Mouse (Mus musculus) CH12.LX (cell line): ENCODE measurements around the gene Snx3. TPM values are rescaled to one million over a fixed set of nuclear protein-coding genes. Genes with fewer than 3 reads are reported as not detected.

Source experiments
- DNase-seq: peaks from one replicate; pipeline ENCODE4 v3.0.0-alpha.2; 2013; ENCODE audit errors: extremely low read depth
- H3K27ac ChIP-seq: 2 replicates; pipeline ENCODE4 v1.5.1; 2012; ENCODE audit warnings: low read depth, mild to moderate bottlenecking, control low read depth, moderate library complexity; ENCODE audit not compliant: insufficient read depth
- H3K27me3 ChIP-seq: replicated peaks from 2 replicates; pipeline ENCODE3; 2012; ENCODE audit warnings: inconsistent platforms
- H3K36me3 ChIP-seq, 2 experiments: replicated peaks in 1 of 2; 2 replicates each; pipeline versions ENCODE3 to v1.6.1; 2012; ENCODE audit warnings: inconsistent platforms in 1 of 2, low read length in 1 of 2, mild to moderate bottlenecking in 1 of 2, mixed read lengths in 1 of 2, moderate library complexity in 1 of 2; ENCODE audit not compliant: control insufficient read depth in 1 of 2, insufficient read depth in 1 of 2
- H3K4me1 ChIP-seq, 2 experiments: 2 replicates each; pipeline ENCODE4 v1.6.1; 2012; ENCODE audit warnings: inconsistent platforms in 1 of 2, moderate library complexity in 1 of 2; ENCODE audit not compliant: insufficient read depth in 2 of 2, control insufficient read depth in 1 of 2
- H3K4me2 ChIP-seq: 2 replicates; pipeline ENCODE4 v1.6.1; 2012; ENCODE audit warnings: low read depth, mild to moderate bottlenecking, control low read depth; ENCODE audit not compliant: poor library complexity, insufficient read depth, severe bottlenecking
- H3K4me3 ChIP-seq, 3 experiments: fragments of 150-350 bp in 1 of 3; sonication (generic) in 1 of 3; replicated peaks in 1 of 3; 2 replicates each; pipeline versions ENCODE3 to v1.5.1; 2011 to 2012; ENCODE audit warnings: low read depth in 2 of 3, low read length in 2 of 3, mild to moderate bottlenecking in 2 of 3, moderate library complexity in 2 of 3, control low read depth in 1 of 3, improper control_type of control experiment in 1 of 3, inconsistent platforms in 1 of 3, mixed read lengths in 1 of 3; ENCODE audit not compliant: poor library complexity in 1 of 3
- H3K79me2 ChIP-seq: replicated peaks from 2 replicates; pipeline ENCODE4 v1.6.1; 2012; ENCODE audit warnings: mild to moderate bottlenecking, moderate library complexity; ENCODE audit not compliant: control insufficient read depth, poor library complexity, insufficient read depth, severe bottlenecking; ENCODE audit errors: extremely low read depth
- H3K9ac ChIP-seq: 2 replicates; pipeline ENCODE4 v1.6.1; 2012; ENCODE audit warnings: low read depth, mild to moderate bottlenecking, control low read depth, moderate library complexity; ENCODE audit not compliant: insufficient read depth
- H3K9me3 ChIP-seq: replicated peaks from 2 replicates; pipeline ENCODE3; 2012; ENCODE audit warnings: low read length, inconsistent platforms, mixed read lengths
- CHD1 ChIP-seq: IDR thresholded peaks from 2 replicates; pipeline ENCODE4 v1.6.1; 2012; ENCODE audit warnings: low read depth, low read length, improper control_type of control experiment, inconsistent platforms
- CTCF ChIP-seq, 2 experiments: IDR thresholded peaks in 1 of 2; conservative IDR thresholded peaks in 1 of 2; 2 replicates each; pipeline ENCODE4 v1.5.1; 2011 to 2012; ENCODE audit warnings: low read depth in 2 of 2, low read length in 2 of 2, improper control_type of control experiment in 1 of 2, inconsistent platforms in 1 of 2, mild to moderate bottlenecking in 1 of 2, moderate library complexity in 1 of 2
- ELF1 ChIP-seq: IDR thresholded peaks from 2 replicates; pipeline ENCODE4 v1.6.1; 2014; ENCODE audit warnings: low read depth, mild to moderate bottlenecking, inconsistent platforms, low read length, improper control_type of control experiment
- GABPA ChIP-seq: IDR thresholded peaks from 2 replicates; pipeline ENCODE4 v1.6.1; 2012; ENCODE audit warnings: low read depth, low read length, improper control_type of control experiment, inconsistent platforms; ENCODE audit not compliant: insufficient replicate concordance
- IRF4 ChIP-seq: IDR thresholded peaks from 2 replicates; pipeline ENCODE4 v1.6.1; 2014; ENCODE audit warnings: low read depth, mild to moderate bottlenecking, inconsistent platforms, low read length, improper control_type of control experiment
- JUN ChIP-seq: IDR thresholded peaks from 2 replicates; pipeline ENCODE4 v1.6.1; 2011; ENCODE audit warnings: low read depth, mild to moderate bottlenecking, low read length, improper control_type of control experiment, moderate library complexity; ENCODE audit not compliant: insufficient read depth
- KAT2A ChIP-seq: IDR thresholded peaks from 2 replicates; pipeline ENCODE4 v1.6.1; 2012; ENCODE audit warnings: low read length, improper control_type of control experiment, inconsistent platforms; ENCODE audit not compliant: insufficient replicate concordance
- MAX ChIP-seq: IDR thresholded peaks from 2 replicates; pipeline ENCODE4 v1.6.1; 2011; ENCODE audit warnings: low read length, improper control_type of control experiment
- MEF2A ChIP-seq: IDR thresholded peaks from 2 replicates; pipeline ENCODE4 v1.6.1; 2014; ENCODE audit warnings: low read depth, mild to moderate bottlenecking, inconsistent platforms, low read length, improper control_type of control experiment, borderline replicate concordance
- NELFE ChIP-seq: IDR thresholded peaks from 2 replicates; pipeline ENCODE4 v1.6.1; 2011; ENCODE audit warnings: low read depth, low read length, improper control_type of control experiment
- POLR2A ChIP-seq: IDR thresholded peaks from 2 replicates; pipeline ENCODE4 v1.6.1; 2011; ENCODE audit warnings: low read depth, mild to moderate bottlenecking, improper control_type of control experiment, low read length
- RAD21 ChIP-seq: IDR thresholded peaks from 2 replicates; pipeline ENCODE4 v1.6.1; 2011; ENCODE audit warnings: low read depth, mild to moderate bottlenecking, low read length, improper control_type of control experiment, moderate library complexity
- SIN3A ChIP-seq: IDR thresholded peaks from 2 replicates; pipeline ENCODE4 v1.6.1; 2012; ENCODE audit warnings: low read length, improper control_type of control experiment, inconsistent platforms
- USF1 ChIP-seq: IDR thresholded peaks from 2 replicates; pipeline ENCODE4 v1.6.1; 2014; ENCODE audit warnings: low read depth, mild to moderate bottlenecking, inconsistent platforms, low read length, improper control_type of control experiment
- USF2 ChIP-seq: conservative IDR thresholded peaks from 2 replicates; pipeline ENCODE4 v1.6.1; 2011; ENCODE audit warnings: low read depth, low read length, improper control_type of control experiment
- ZC3H11A ChIP-seq: IDR thresholded peaks from 2 replicates; pipeline ENCODE4 v1.6.1; 2012; ENCODE audit warnings: low read depth, mild to moderate bottlenecking, inconsistent platforms, low read length, improper control_type of control experiment
- ZKSCAN1 ChIP-seq: IDR thresholded peaks from 2 replicates; pipeline ENCODE4 v1.6.1; 2012; ENCODE audit warnings: low read depth, inconsistent platforms, low read length, improper control_type of control experiment, borderline replicate concordance
- ZMIZ1 ChIP-seq: IDR thresholded peaks from 2 replicates; pipeline ENCODE4 v1.6.1; 2012; ENCODE audit warnings: low read depth, mild to moderate bottlenecking, inconsistent platforms, low read length, improper control_type of control experiment
- ZNF384 ChIP-seq: IDR thresholded peaks from 2 replicates; pipeline ENCODE4 v1.6.1; 2012; ENCODE audit warnings: low read depth, low read length, improper control_type of control experiment, inconsistent platforms
- dilution Hi-C: fragments of 300-500 bp; cut with MboI; formaldehyde crosslinking; loops from 2 replicates; pipeline ENCODE4 v1.14.3; 2020; ENCODE audit warnings: low sequenced_read_pairs; ENCODE audit not compliant: extremely low pct_unique_long_range_greater_than_20kb, extremely low pct_ligation_motif_present
- in situ Hi-C: fragments of 300-500 bp; cut with MboI; formaldehyde crosslinking; loops from 3 replicates; pipeline ENCODE4 v1.14.3; 2019; ENCODE audit warnings: low sequenced_read_pairs, low pct_ligation_motif_present, low pct_unique_long_range_greater_than_20kb, mixed read lengths
- polyA plus RNA-seq: library from polyadenylated mRNA; unstranded; fragments of >175 nt; gene quantifications from 2 replicates; pipeline ENCODE4 v1.2.1, GENCODE M21; 2012; ENCODE audit warnings: low read depth; ENCODE audit not compliant: insufficient read length
- total RNA-seq, 2 experiments: library from RNA; depleted of rRNA; stranded (reverse); fragments of 300-350 nt in 1 of 2; fragments of >200 nt in 1 of 2; gene quantifications; 2 replicates each; pipeline ENCODE4 v1.2.3; 2012 to 2014

Gene Snx3
- total and polyA plus RNA-seq, 3 experiments = 65.5 to 187 (median 115) TPM

- dilution Hi-C loops = no loop called here
- Histone ChIP-seq H3K36me3 (peaks cover 10 to 35% of the 10 kb centered on the region in 2 experiments), H3K27ac (no peak overlapping the region), H3K27me3 (no peaks in the 10 kb centered on the region), H3K79me2 (no peaks in the 10 kb centered on the region), H3K9ac (no peak overlapping the region), H3K9me3 (peaks cover 2% of the 10 kb centered on the region), H3K4me1 (peaks cover under 1 to 7% of the 10 kb centered on the region in 2 experiments; a peak in 3 of 4 replicates), H3K4me2 (no peak overlapping the region), H3K4me3 (no peak overlapping the region)
- in situ Hi-C loops = no loop called here
- DNase-seq = no peak
- TF ChIP-seq JUN (no peak), CTCF (conservative IDR thresholded peaks at IDR 0.05 in 1 of 2, IDR thresholded peaks at IDR 0.05 in 1 of 2; ENCODE audit: low read depth in 2 of 2, low read length in 2 of 2) (no peak), GABPA (no peak), ZC3H11A (no peak), ELF1 (no peak), MEF2A (no peak), POLR2A (no peak)
Observed at GRCm38 (mm10) chr10:42454266-42454665, 47.6 kb upstream of the Snx3 start.

- H3K79me2 ChIP-seq = no peaks in the 10 kb centered on the region
- TF ChIP-seq NELFE = no peak
- no peak for TF ChIP-seq MAX
- TF ChIP-seq USF2 = no peak
- no peak for TF ChIP-seq IRF4
- TF ChIP-seq CTCF (conservative IDR thresholded peaks at IDR 0.05 in 1 of 2, IDR thresholded peaks at IDR 0.05 in 1 of 2; ENCODE audit: low read depth in 2 of 2, low read length in 2 of 2) = no peak
- TF ChIP-seq RAD21 = no peak
- no peak for TF ChIP-seq ZNF384
- TF ChIP-seq KAT2A = no peak
- no peak for TF ChIP-seq CHD1
- no peak for TF ChIP-seq ZMIZ1
- TF ChIP-seq JUN = no peak
- TF ChIP-seq SIN3A = no peak
- no peak for TF ChIP-seq ZKSCAN1
- no peak for TF ChIP-seq MEF2A
- TF ChIP-seq USF1 = no peak
- peaks cover 0 to 3% of the 10 kb centered on the region in 2 experiments; a peak in 1 of 4 replicates for H3K4me1 ChIP-seq
- dilution Hi-C loops = no loop called here
- DNase-seq = no peak
- H3K36me3 ChIP-seq = peaks cover 12 to 37% of the 10 kb centered on the region in 2 experiments
- no peak overlapping the region for H3K27ac ChIP-seq
- no peak overlapping the region for H3K9ac ChIP-seq
- no peak overlapping the region for H3K4me3 ChIP-seq
- H3K27me3 ChIP-seq = no peaks in the 10 kb centered on the region
- in situ Hi-C loops = no loop called here
- H3K9me3 ChIP-seq = peaks cover 5% of the 10 kb centered on the region
- H3K4me2 ChIP-seq = no peak overlapping the region
Observed at GRCm38 (mm10) chr10:42454690-42455089, 47.1 kb upstream of the Snx3 start.
